In genomic region chr14:31494975-31495455, GRCm38 (mm10) we compare ENCODE assay signal across 8 mouse cellular contexts. TPM values are rescaled to one million over a fixed set of nuclear protein-coding genes. Genes with fewer than 3 reads are reported as not detected.
DNase-seq lines count a peak whose midpoint lies in the region; ATAC-seq and TF ChIP-seq lines count a peak whose summit lies in the region.

Gene Mettl6 (minus strand): TSS chr14:31495040.

- peak; percentile 90 for ATAC-seq in heart, embryonic 12.5 days (ENCODE audit: insufficient number of reproducible peaks, low FRiP score)
- ATAC-seq in kidney, postnatal 0 days (replicated peaks; ENCODE audit: low FRiP score, low read depth): peak; percentile 92
- peak; percentile 86 for ATAC-seq in liver, embryonic 11.5 days (replicated peaks; ENCODE audit: low FRiP score)
- ATAC-seq in stomach, embryonic 14.5 days (ENCODE audit: insufficient number of reproducible peaks, insufficient read depth, low FRiP score, low read depth): peak; percentile 92

- peaks cover 74% of the 10 kb centered on the region for H3K79me3 ChIP-seq in C2C12 (ENCODE audit: low read depth)

- peak within 1 kb of the TSS; percentile 93 for H3K4me2 ChIP-seq in heart, embryonic 12.5 days
- peak within 1 kb of the TSS; percentile 88 for H3K4me2 ChIP-seq in kidney, postnatal 0 days (ENCODE audit: low read length)
- peak within 1 kb of the TSS; percentile 96 for H3K4me2 ChIP-seq in liver, embryonic 11.5 days
- H3K4me2 ChIP-seq in stomach, embryonic 14.5 days (replicated peaks; ENCODE audit: low read depth, low read length): peak within 1 kb of the TSS; percentile 85

- H3K27ac ChIP-seq in heart, embryonic 12.5 days (ENCODE audit: poor library complexity, severe bottlenecking): peak within 1 kb of the TSS; percentile 83
- peak within 1 kb of the TSS; percentile 91 for H3K27ac ChIP-seq in kidney, postnatal 0 days
- peak within 1 kb of the TSS; percentile 87 for H3K27ac ChIP-seq in liver, embryonic 11.5 days (ENCODE audit: low read depth, low read length)
- H3K27ac ChIP-seq in stomach, embryonic 14.5 days (ENCODE audit: low read length): peak within 1 kb of the TSS; percentile 90

- WGBS in heart, embryonic 12.5 days: under 1% methylated on average over 49 of the region's 49 CpGs
- under 1% methylated on average over 49 of the region's 49 CpGs for WGBS in kidney, postnatal 0 days
- under 1% methylated on average over 49 of the region's 49 CpGs for WGBS in liver, embryonic 11.5 days
- under 1% methylated on average over 49 of the region's 49 CpGs for WGBS in stomach, embryonic 14.5 days

- H3K79me2 ChIP-seq in C2C12 (ENCODE audit: control insufficient read depth, insufficient read depth): peaks cover 96% of the 10 kb centered on the region

- H3K9me3 ChIP-seq in erythroblast, embryonic 14.5 days (ENCODE audit: control insufficient read depth, low read length): no peaks in the 10 kb centered on the region
- H3K9me3 ChIP-seq in heart, embryonic 12.5 days (replicated peaks): no peaks in the 10 kb centered on the region
- no peaks in the 10 kb centered on the region for H3K9me3 ChIP-seq in kidney, postnatal 0 days (replicated peaks; ENCODE audit: low read length)
- H3K9me3 ChIP-seq in liver, embryonic 11.5 days (ENCODE audit: control insufficient read depth, low read length): no peaks in the 10 kb centered on the region
- H3K9me3 ChIP-seq in stomach, embryonic 14.5 days (ENCODE audit: control insufficient read depth, low read depth, low read length): no peaks in the 10 kb centered on the region

- H3K9ac ChIP-seq in heart, embryonic 12.5 days: peak within 1 kb of the TSS; percentile 90
- peak within 1 kb of the TSS; percentile 91 for H3K9ac ChIP-seq in kidney, postnatal 0 days (ENCODE audit: low read depth, low read length)
- peak within 1 kb of the TSS; percentile 90 for H3K9ac ChIP-seq in liver, embryonic 11.5 days (ENCODE audit: low read depth, low read length)
- peak within 1 kb of the TSS; percentile 89 for H3K9ac ChIP-seq in stomach, embryonic 14.5 days (replicated peaks; ENCODE audit: low read depth, low read length)

- peak; percentile 85 for TF ChIP-seq POLR2A in brain, embryonic 14.5 days (IDR thresholded peaks at IDR 0.05; ENCODE audit: borderline replicate concordance, extremely low read depth, insufficient read depth, insufficient read length, poor library complexity, severe bottlenecking)

- no peaks in the 10 kb centered on the region for H3K27me3 ChIP-seq in C2C12 (ENCODE audit: control insufficient read depth, insufficient read depth, insufficient read length)
- H3K27me3 ChIP-seq in erythroblast, embryonic 14.5 days (ENCODE audit: control insufficient read depth): no peaks in the 10 kb centered on the region
- H3K27me3 ChIP-seq in heart, embryonic 12.5 days (replicated peaks): no peaks in the 10 kb centered on the region
- H3K27me3 ChIP-seq in kidney, postnatal 0 days (ENCODE audit: insufficient read depth, low read length): no peaks in the 10 kb centered on the region
- H3K27me3 ChIP-seq in liver, embryonic 11.5 days (replicated peaks; ENCODE audit: control insufficient read depth, insufficient read depth, low read length): no peaks in the 10 kb centered on the region
- no peaks in the 10 kb centered on the region for H3K27me3 ChIP-seq in stomach, embryonic 14.5 days (ENCODE audit: control insufficient read depth, insufficient read depth, low read length)

- H3K4me3 ChIP-seq in C2C12 (ENCODE audit: insufficient read depth, poor library complexity, severe bottlenecking): peak within 1 kb of the TSS; percentile 85
- H3K4me3 ChIP-seq in erythroblast, embryonic 14.5 days (replicated peaks): peak within 1 kb of the TSS; percentile 70
- peak within 1 kb of the TSS; percentile 89 for H3K4me3 ChIP-seq in heart, embryonic 12.5 days
- H3K4me3 ChIP-seq in kidney, postnatal 0 days (replicated peaks; ENCODE audit: low read depth, low read length): peak within 1 kb of the TSS; percentile 99
- H3K4me3 ChIP-seq in liver, embryonic 11.5 days (ENCODE audit: low read depth, low read length): peak within 1 kb of the TSS; percentile 93
- peak within 1 kb of the TSS; percentile 77 for H3K4me3 ChIP-seq in stomach, embryonic 14.5 days (ENCODE audit: low read depth, low read length)

- DNase-seq in brain, embryonic 14.5 days (ENCODE audit: low read depth): peak; percentile 97
- peak; percentile 96 for DNase-seq in kidney, postnatal 0 days (ENCODE audit: low spot score)
- DNase-seq in liver, embryonic 11.5 days (ENCODE audit: low spot score): peak; percentile 92
- DNase-seq in naive thymus-derived CD4-positive, alpha-beta T cell, adult 2 months (ENCODE audit: low read depth): peak; percentile 93

- H3ac ChIP-seq in C2C12 (ENCODE audit: control insufficient read depth, insufficient read length, low read depth): peak within 1 kb of the TSS; percentile 78

- H3K4me1 ChIP-seq in erythroblast, embryonic 14.5 days (ENCODE audit: control insufficient read depth): peaks cover 54% of the 10 kb centered on the region
- H3K4me1 ChIP-seq in heart, embryonic 12.5 days (replicated peaks): peaks cover 34% of the 10 kb centered on the region
- H3K4me1 ChIP-seq in kidney, postnatal 0 days (replicated peaks; ENCODE audit: insufficient read depth, low read length): peaks cover 12% of the 10 kb centered on the region
- peaks cover 21% of the 10 kb centered on the region for H3K4me1 ChIP-seq in liver, embryonic 11.5 days (replicated peaks; ENCODE audit: control insufficient read depth, insufficient read depth, low read length)
- peaks cover 11% of the 10 kb centered on the region for H3K4me1 ChIP-seq in stomach, embryonic 14.5 days (ENCODE audit: control insufficient read depth, insufficient read depth, low read length)

- peaks cover 64% of the 10 kb centered on the region for H3K36me3 ChIP-seq in C2C12 (ENCODE audit: control insufficient read depth, insufficient read depth)
- H3K36me3 ChIP-seq in erythroblast, embryonic 14.5 days (ENCODE audit: control insufficient read depth): peaks cover 68% of the 10 kb centered on the region
- H3K36me3 ChIP-seq in heart, embryonic 12.5 days: peaks cover 43% of the 10 kb centered on the region
- peaks cover 9% of the 10 kb centered on the region; the same call in 1 of the 2 replicates for H3K36me3 ChIP-seq in kidney, postnatal 0 days (ENCODE audit: insufficient read depth, low read length)
- peaks cover 12% of the 10 kb centered on the region for H3K36me3 ChIP-seq in liver, embryonic 11.5 days (ENCODE audit: control insufficient read depth, insufficient read depth, low read length)
- H3K36me3 ChIP-seq in stomach, embryonic 14.5 days (ENCODE audit: control insufficient read depth, insufficient read depth, low read length): peaks cover 20% of the 10 kb centered on the region

- TF ChIP-seq CTCF in C2C12 (IDR thresholded peaks at IDR 0.05; ENCODE audit: control insufficient read depth, insufficient read depth, insufficient read length): no peak
- no peak for TF ChIP-seq CTCF in brain, embryonic 14.5 days (IDR thresholded peaks at IDR 0.05; ENCODE audit: borderline replicate concordance, extremely low read depth, insufficient read depth, insufficient read length)
- TF ChIP-seq CTCF in kidney, postnatal 0 days (IDR thresholded peaks at IDR 0.05; ENCODE audit: low read depth): 0 out of 2 replicates have a peak, but pooled peaks have one; percentile 6

TF ChIP-seq in C2C12, 6 proteins besides CTCF, POLR2A, EP300 and RAD21:
- no peak for TF ChIP-seq MYOG (IDR thresholded peaks at IDR 0.05; ENCODE audit: control insufficient read depth, extremely low read depth, insufficient read length)
- TF ChIP-seq MAX (IDR thresholded peaks at IDR 0.05): no peak
- no peak for TF ChIP-seq MYOD1 (IDR thresholded peaks at IDR 0.05; ENCODE audit: control insufficient read depth, insufficient read length, low read depth)
- TF ChIP-seq FOSL1 (IDR thresholded peaks at IDR 0.05; ENCODE audit: insufficient read depth, low read length, poor library complexity, severe bottlenecking): no peak
- no peak for TF ChIP-seq USF1 (IDR thresholded peaks at IDR 0.05; ENCODE audit: low read depth)
- TF ChIP-seq CEBPB (IDR thresholded peaks at IDR 0.05; ENCODE audit: low read depth): no peak

RNA-seq across cellular contexts. Expression of gene Mettl6, which starts in this region (rescaled TPM):
- 17.0 TPM for polyA plus RNA-seq in C2C12 (2012; fragmentation: generic; extraction: Trizol)
- 21.3 and 24.5 TPM in 2 replicates for polyA plus RNA-seq in brain, embryonic 14.5 days (2012; rRNA removed)
- polyA plus RNA-seq in erythroblast, embryonic 14.5 days (2012): 0.26 and 0.28 TPM in 2 replicates
- polyA plus RNA-seq in heart, embryonic 12.5 days (2016; fragmentation: Nextera tagmentation; extraction: Ambion mirVana): 46.4 and 49.7 TPM in 2 replicates
- 43.9 and 51.6 TPM in 2 replicates for polyA plus RNA-seq in kidney, postnatal 0 days (2015; fragmentation: Nextera tagmentation; extraction: Ambion mirVana)
- 60.9 and 68.9 TPM in 2 replicates for polyA plus RNA-seq in liver, embryonic 11.5 days (2014; fragmentation: Nextera tagmentation; extraction: Ambion mirVana)
- 62.2 and 65.9 TPM in 2 replicates for polyA plus RNA-seq in stomach, embryonic 14.5 days (2014; fragmentation: Nextera tagmentation; extraction: Ambion mirVana)

Comparison
In these comparisons a context has a peak if more than half of its experiments do, and no peak if none do; other contexts are left out.
1. Peak in every context shown above with its lines: DNase-seq, ATAC-seq, H3K4me3 ChIP-seq and H3K27ac ChIP-seq.
2. RNA of gene Mettl6 (polyA plus RNA-seq): 62.2 to 65.9 TPM in stomach, embryonic 14.5 days, 60.9 to 68.9 TPM in liver, embryonic 11.5 days, 46.4 to 49.7 TPM in heart, embryonic 12.5 days, 43.9 to 51.6 TPM in kidney, postnatal 0 days, 21.3 to 24.5 TPM in brain, embryonic 14.5 days and 17.0 TPM in C2C12 (single experiment); 0.26 to 0.28 TPM in erythroblast, embryonic 14.5 days; every median in the first group is over 10 times any median in the second.